Mouse (Mus musculus) T-helper 2 cell (primary cell): Measurements from ENCODE around the gene 4930426L09Rik.

ENCODE experiments used
- in situ Hi-C: fragments of 300-600 bp; cut with MboI, MseI; formaldehyde crosslinking; loops from one replicate; pipeline ENCODE4 v1.15.1; 2025; ENCODE audit warnings: high pct_unique_total_duplicates

The 4930426L09Rik gene

DNA sequence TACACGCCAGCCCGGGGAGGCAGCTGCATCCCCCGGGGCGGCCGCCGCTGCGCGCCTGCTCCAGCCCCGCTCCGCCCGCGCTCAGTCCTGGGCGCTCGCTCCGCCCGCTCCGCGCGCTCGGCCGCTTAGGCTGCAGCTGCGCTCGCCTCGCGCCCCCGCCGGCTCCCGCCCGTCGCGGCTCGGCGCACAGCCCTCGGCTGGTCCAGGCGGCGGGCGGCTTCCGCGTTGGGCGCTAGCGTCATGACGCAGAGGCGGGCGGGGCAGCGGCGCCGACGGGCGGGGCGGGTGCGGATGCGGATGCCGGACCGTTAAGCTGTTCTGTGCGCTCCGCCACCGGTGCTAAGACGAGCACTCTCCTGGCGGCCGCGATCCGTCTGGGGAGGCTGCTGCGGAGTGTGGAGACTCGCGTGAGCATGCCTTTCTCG lies at the start of gene 4930426L09Rik, which contains the start of gene Pip4k2a:
TSS of gene 4930426L09Rik (plus strand) at position 290 of the 425 bp plus-strand sequence.
TSS of gene Pip4k2a (minus strand) at position 73 of the 425 bp plus-strand sequence.
- in situ Hi-C loops = no loop called here

DNA sequence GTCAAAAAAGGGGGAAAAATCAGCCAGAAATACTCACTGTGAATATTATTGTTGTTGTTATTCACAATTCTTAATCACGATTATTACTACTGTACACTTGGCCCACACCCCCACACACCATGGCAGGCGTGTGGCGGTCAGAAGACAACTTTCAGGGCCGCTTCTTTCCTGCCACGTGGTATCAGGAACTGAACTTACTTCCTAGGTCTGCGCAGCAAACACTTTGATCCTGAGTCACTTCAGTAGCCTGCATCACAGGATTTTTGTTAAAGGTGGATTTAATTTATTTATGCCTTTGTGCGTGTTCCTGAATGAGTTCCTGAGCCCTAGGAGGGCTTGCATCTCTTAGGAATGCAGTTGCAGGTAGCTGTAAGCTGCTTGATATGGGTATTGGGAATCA lies 49.4 kb upstream of the 4930426L09Rik start:
- in situ Hi-C loops = no loop called here

DNA sequence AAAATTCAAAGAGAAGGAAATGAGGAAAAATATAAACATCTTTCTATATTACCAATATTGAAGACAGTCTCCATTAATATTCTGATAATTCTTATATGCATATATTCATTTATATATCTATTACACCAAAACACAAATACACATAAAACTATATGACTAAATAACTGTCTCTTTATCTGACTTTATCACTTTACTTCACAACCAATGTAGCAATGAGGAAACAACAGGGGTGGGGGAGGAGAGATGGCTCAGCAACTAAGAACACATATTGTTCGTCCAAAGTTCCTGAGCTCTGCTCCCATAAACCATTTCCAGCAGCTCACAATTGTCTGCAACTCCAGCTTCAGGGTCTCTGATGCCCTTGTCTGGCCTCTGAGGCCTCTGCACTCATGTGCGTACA lies 47.4 kb upstream of the 4930426L09Rik start:
- in situ Hi-C loops = loop anchor here (10.0 kb wide), 1 partner anchor 366 kb away; no protein-coding TSS in a partner anchor

DNA sequence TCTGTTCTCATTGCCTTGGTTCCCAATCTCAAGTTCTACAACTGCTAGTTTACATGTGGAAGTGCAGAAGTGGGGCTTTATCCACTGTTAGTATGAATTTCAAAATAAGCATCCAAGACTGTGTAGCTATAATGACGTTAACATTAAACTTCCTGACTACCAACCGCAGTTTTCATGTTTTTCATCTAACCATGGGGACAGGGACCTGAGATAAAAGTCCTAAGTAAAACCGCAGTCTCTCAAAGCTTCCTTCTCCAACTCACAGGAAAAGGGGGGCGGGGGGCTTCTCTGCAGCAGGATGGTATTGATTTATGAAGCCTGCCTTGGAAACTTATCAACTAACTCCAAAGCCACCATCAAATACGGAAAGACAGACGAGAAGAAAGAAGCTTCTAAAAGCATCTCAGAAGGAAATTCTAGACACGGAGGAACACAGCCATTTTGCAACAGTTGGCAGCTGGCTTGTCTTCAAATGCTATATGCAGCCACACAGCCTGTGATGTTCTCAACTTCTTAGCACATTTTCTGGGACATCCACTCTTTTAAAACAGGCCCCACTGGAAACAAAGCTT lies 46.0 kb upstream of the 4930426L09Rik start:
- in situ Hi-C loops = loop anchor here (10.0 kb wide), 1 partner anchor 367 kb away; no protein-coding TSS in a partner anchor

DNA sequence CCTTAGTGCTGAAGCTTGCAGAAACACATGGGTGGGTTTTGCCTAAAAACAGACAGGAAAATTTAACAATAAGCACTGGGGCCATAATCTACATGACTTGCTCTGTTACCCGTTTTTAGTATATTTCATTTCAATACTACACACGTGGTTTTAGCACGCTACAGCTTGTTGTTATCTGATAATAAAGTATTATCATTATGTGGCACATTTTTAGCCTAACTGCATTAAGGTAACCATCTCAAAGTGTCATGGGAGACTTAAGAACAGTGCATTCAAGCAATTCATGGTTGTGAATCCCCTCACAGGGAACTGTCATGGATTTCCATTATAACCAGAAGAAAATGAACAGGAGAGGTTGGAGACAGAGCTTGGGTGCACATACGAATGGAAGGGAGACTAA lies 43.7 kb upstream of the 4930426L09Rik start:
- in situ Hi-C loops = loop anchor here (10.0 kb wide), 1 partner anchor 370 kb away; no protein-coding TSS in a partner anchor

DNA sequence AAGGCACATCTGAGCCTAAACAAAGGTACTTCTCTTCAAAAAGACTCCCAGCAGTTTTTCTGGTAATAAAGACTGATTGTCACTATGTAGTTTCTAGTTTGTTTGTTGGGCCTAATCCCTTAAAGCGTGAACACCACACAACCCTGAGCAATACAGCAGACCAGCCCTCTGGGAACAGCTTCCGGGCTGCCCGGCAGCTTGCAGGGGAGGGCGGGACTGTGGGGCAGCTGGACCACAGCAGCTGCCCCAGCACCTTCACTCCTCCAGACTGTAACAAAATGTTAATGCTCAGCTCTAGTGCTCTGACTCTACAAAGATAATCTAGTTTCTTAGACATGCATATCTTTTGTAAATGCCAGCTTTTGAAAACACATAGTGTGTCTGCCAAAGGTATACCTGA lies 43.1 kb upstream of the 4930426L09Rik start:
- in situ Hi-C loops = loop anchor here (5.0 to 10.0 kb wide), 2 partner anchors 38 to 370 kb away; no protein-coding TSS in a partner anchor

DNA sequence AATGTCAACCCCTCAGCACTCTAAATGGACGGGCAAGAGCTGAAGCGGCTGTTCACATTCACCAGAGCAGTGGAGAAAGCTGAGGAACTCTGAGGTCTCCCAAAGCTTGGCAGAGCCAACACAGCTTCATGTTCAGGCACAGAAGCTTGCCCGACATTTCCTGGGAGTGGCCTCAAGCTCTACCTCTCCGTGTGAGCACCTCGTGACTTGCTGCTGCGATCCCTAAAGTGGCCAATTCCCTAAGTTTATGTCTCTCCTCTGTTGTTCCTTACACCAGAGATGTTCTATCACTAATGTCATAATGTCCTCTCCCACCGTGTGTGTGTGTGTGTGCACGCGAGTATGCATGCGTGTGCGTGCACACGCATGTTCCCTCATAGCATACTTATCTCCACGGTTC lies 42.5 kb upstream of the 4930426L09Rik start:
- in situ Hi-C loops = loop anchor here (5.0 to 10.0 kb wide), 2 partner anchors 38 to 371 kb away; no protein-coding TSS in a partner anchor

DNA sequence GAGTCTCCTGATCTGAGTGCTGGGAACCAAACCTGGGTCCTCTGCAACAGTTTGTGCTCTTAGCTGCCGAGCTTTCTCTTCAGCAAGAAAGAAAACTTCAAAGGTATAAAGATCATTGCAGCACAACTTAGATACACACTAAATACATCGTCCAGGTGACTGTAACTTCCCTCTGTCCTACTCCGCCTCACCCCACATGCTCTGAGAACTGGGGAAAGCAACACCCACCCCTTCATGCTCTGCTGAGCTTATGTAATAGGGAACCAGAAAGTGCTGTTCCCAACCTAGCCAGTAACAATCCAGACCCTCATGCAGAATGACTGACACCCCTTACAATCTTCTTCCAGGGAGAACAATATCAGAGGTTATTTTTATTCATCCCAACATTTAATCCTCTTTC lies 41.7 kb upstream of the 4930426L09Rik start:
- in situ Hi-C loops = loop anchor here (5.0 to 10.0 kb wide), 2 partner anchors 39 to 372 kb away; no protein-coding TSS in a partner anchor

DNA sequence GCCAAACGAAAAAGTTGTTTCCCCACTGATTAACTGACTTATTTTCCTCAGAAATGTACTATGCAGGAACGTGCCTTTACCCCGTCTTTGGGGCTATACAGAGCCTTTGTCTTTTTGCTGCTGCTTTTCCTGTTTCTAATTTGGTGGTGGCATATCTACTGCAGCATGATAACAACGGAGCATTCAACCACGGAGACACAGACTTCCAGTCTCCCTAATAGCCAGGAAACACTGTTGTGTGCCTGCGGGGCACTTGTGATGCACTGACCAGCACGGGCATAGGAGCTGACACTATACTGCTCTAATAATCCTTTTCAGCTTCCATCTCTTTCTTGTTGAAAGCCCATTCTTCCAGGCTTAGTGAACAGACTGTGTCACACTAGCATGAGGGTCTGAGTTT lies 41.2 kb upstream of the 4930426L09Rik start:
- in situ Hi-C loops = loop anchor here (5.0 to 10.0 kb wide), 2 partner anchors 40 to 372 kb away; no protein-coding TSS in a partner anchor

DNA sequence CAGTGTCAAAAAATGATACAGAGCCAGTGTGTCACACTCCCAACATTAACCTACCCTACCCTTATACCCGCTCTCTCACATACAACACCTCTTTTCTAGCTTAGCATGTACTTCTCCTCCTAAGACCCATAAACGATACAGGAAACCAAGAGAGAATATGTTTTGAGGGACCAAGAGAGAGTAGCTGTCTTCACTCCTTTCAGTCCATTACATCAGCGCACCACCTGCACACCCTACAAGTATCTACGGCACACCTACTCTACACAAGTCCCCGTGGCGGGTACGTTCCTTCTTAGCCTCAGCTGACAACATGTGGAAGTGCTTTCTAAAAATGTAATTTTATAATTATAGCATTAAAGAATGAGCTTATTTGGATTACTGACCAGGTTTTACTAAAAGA lies 40.7 kb upstream of the 4930426L09Rik start:
- in situ Hi-C loops = loop anchor here (5.0 to 10.0 kb wide), 2 partner anchors 40 to 373 kb away; no protein-coding TSS in a partner anchor

DNA sequence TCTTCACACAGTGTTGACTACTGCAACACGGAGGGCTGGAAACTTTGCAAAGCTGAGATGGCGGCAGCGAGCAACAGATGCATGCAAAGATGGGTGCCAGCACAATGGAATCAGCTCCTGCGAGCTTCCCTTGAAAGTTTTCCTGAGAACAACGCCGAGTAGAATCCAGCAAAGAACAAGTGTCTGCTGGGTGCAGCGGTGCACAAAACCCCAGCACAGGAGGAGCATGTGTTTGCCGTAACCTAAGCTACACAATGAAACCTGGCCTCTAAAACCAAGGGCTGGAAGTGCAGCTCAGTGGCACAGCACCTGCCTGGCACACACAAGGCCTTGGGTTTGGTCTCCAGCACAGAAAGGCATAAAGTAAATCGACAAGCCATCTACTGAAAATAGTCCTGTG lies 40.1 kb upstream of the 4930426L09Rik start:
- in situ Hi-C loops = loop anchor here (5.0 to 10.0 kb wide), 2 partner anchors 41 to 373 kb away; no protein-coding TSS in a partner anchor

DNA sequence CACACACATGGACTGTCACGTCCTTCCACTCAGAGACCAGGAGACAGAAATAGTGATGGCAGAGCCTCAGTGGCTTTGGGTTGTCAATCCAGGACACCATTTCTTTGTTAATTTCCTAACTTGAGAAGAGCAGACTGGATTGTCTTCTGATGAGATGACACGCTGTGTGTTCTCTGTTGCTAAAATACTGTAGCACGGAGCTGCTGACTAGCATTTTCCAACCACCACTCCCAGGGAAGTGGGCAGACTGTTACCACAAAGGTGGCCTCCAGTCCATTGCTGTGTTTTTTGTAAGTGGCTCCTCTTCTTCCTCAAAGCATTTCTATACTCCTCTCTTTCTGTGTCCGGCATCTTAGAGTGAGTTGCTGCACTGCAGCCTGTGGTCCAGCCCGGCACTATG lies 39.6 kb upstream of the 4930426L09Rik start:
- in situ Hi-C loops = loop anchor here (5.0 to 10.0 kb wide), 2 partner anchors 41 to 374 kb away; no protein-coding TSS in a partner anchor

DNA sequence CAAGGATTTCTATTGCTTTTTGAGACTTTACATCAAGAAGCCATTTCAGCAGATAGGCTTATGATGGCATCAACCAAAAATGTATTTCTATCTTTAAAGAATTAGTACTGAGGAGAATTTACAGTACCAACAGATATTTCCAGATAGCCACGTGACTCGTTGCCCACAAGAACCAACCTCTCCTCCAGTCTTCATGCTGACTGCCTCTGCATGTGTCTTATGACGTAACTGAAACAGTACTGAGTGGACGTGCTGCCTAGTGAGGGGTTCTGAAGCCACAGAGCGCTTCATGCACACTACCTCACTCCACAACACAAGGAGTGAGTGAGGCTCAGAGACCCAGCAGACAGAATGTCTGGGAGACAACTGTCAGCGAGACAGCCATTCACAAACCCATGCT lies 39.1 kb upstream of the 4930426L09Rik start:
- in situ Hi-C loops = loop anchor here (5.0 to 10.0 kb wide), 2 partner anchors 42 to 374 kb away; no protein-coding TSS in a partner anchor

DNA sequence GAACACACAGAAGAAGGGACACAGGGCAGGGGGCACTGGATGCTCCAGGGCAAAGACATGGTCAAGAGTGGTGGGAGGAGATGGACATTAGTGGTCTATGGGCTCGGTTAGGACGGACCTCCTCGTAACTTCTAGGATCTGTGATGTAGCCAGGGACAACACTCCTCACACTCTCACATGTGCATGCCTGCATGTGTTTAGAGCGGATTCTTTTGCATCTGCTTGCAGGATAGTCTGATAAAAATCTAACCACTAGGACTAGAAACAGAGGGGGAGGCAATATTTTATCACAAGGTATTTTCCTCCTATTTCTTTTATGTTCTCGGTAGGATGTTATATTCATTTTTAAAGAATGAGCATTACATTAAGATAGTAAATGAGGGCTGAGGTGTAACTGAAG lies 38.6 kb upstream of the 4930426L09Rik start:
- in situ Hi-C loops = loop anchor here (5.0 to 10.0 kb wide), 2 partner anchors 42 to 375 kb away; no protein-coding TSS in a partner anchor

DNA sequence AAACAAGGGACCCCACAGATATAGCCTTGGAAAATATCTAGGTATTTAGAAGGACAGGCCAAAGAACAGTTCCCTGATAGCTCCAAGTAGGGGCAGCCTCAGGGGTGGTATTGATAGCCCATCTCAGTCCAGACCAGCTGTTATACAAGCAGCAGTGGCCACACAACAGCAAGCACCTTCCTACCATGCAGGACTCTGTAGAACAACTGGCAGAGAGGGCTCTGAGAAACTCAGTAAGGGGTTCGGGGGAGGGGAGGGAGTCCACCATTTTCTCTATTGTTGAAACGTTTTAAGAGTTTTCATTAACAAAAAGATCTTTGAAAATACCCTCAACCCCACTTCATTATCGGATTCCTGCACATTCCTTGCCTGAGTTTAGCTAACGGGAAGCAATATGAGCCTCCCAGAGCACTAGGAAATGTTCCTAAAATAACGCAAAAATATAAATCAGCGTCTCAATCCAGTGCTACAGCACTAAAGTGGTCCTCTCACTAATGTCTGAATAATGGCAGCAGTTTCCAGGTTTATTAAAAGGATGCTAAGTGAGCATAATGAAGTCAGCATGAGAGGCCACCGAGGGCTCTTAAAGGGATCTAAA lies 37.7 kb upstream of the 4930426L09Rik start:
- in situ Hi-C loops = no loop called here

DNA sequence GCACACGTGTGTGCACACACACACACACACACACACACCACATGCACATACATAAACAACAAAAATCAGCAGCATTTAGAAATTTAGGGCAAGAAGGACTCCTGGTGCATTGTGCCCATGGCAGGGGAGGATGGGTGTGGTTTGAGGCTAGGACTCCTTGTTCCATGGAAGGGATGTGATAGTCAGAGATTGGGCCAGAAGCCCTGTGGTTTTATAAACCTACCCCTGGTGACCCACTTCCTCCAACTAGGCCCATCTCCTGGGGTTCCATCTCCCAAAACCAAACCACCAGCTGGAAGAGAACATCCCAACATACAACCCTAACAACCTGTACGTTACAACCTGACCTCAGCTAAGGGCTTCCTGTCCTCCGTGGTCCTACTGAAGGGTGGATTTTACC lies 35.6 kb upstream of the 4930426L09Rik start:
- in situ Hi-C loops = no loop called here

DNA sequence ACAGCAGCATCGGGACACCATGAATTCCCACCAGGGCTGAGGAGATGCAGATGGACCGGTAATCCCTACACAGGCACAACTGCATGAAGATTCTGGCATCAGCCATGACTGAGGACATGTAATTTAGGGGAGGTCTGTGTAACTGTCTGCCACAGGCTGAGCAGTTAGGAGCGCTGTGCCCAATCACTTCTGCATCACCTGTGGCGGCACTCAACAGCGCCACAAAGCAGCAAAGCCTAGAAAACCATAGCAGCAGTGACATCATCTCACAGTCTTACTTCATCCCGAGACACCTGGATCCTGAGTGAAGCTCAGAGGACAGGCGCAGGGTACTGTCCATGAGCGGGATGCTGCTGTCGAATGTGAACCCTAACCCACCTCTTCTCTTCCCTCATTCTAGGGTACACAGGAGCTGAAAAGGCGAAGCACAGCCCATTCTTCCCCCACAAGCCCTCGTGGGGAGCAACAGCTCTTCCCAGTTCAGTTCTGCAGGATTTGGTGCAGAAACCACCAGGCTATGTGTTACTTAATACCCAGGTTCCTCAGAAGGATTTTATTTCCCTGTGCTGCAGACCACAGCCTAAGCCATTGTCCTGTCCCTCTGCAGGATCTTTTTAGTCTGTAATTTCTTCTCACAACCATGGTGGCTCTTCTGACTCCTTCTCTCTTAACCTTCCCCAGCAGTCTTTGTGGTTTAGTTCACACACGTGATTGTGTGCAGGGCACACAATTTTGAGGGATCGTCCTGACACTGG lies 34.7 kb upstream of the 4930426L09Rik start:
- in situ Hi-C loops = no loop called here

DNA sequence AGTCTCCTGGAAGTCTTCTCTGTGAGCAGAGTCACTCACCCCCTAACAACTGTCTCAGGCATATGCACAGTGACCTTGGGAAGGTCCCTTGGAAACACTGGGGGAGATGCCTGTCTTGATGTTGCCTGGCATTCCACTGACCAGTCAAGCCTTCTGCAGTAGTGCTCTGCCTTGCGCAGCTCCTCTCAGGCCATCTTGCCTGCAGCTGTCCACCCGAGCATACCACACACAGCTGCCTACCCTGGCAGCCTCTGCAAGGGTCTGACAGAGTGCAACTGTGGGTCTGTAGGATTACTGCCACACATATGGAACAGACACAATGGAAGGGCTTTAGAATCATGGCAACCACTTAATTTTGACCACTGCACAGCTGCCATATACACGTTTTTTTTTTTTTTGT lies 33.0 kb upstream of the 4930426L09Rik start:
- in situ Hi-C loops = no loop called here

DNA sequence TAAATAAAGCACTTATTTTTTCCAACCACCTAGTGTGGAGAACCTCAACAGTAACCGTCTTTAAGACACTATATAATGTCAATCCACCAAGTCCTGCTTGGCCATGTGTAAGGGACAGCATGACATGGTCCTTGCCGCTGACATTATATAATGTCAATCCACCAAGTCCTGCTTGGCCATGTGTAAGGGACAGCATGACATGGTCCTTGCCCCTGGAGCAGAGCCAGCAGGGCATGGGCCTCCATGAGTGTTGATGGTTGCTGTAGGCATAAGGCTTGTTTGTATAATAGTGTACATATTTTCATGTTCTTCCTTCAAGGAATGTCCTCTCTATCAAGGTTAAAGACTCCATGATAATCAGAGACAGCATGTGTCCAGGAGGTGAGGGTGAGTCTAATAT lies 32.2 kb upstream of the 4930426L09Rik start:
- in situ Hi-C loops = no loop called here

DNA sequence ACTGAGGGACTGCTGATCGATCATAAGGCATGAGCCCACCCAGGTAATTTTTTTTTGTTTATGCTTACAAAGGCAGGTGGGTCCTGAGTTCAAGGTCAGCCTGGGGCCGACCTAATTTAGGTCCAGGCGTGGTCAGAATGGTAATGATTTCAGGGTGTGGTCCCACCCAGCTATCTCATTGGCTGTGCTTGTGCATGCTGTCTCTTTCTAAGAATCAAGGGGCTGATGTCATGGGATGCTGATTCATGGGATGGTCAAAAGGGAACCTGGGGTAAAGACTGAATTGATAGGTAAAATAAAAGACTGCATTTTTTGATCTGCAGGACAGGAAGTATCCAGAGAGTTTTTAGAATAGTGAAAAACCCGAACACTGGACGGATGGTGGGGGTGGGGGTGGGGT lies 31.6 kb upstream of the 4930426L09Rik start:
- in situ Hi-C loops = no loop called here

DNA sequence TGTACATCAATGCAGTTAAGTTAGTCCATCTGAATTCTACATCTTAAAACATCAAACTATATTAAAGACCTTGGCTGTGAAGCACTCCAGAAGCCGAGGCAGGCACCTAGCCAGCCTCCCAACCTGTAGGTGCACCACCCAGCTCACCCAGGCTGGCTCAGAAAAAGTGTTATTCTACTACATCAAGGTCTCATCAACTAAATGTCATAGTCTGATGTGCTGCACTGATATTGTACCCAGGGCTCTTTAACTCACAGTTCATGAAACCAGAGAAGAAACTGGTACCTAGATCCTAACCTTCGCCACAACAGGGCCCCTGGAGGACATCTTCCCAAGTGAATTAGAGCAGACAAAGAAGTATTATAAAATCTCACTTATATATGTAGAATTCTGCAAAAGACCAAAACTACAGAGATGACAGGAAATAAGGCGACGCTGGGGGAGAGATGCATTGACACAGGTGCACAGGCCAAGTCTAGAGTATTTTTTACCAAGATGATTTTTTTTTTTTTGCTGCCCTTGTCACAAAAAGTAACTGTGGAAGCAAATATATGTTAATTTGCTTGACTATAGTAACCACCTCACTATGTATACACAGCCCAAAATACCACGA lies 30.6 kb upstream of the 4930426L09Rik start:
- in situ Hi-C loops = no loop called here
